Mouse (Mus musculus) limb, embryonic 11.5 days (tissue): Measurements from ENCODE around the gene Rab5if. TPM values are rescaled to one million over a fixed set of nuclear protein-coding genes. Genes with fewer than 3 reads are reported as not detected.
"Not testable (repeated sequence)": the region's sequence is repeated elsewhere in the genome, so short reads cannot be mapped to it uniquely, and the experiment has no call there.

Source experiments
- ATAC-seq: fragments of 200-750 bp; cut with Nextera tagmentation; 2 replicates; pipeline ENCODE4 v1.8.0; 2017; ENCODE audit warnings: low read depth; ENCODE audit not compliant: insufficient number of reproducible peaks, low FRiP score, low TSS enrichment
- DNase-seq: peaks from one replicate; pipeline ENCODE4 v3.0.0-alpha.2; 2015; ENCODE audit warnings: low spot score
- H3K27ac ChIP-seq: fragments of 300-500 bp; sonication (generic); replicated peaks from 2 replicates; pipeline ENCODE4 v1.5.1; 2014; ENCODE audit warnings: low read depth, mild to moderate bottlenecking, low read length
- H3K27me3 ChIP-seq: fragments of 300-500 bp; sonication (generic); 2 replicates; pipeline ENCODE4 v1.6.1; 2014; ENCODE audit warnings: mild to moderate bottlenecking, low read length, mixed read lengths; ENCODE audit not compliant: control insufficient read depth, insufficient read depth
- H3K36me3 ChIP-seq: fragments of 300-500 bp; sonication (generic); 2 replicates; pipeline ENCODE4 v1.6.1; 2014; ENCODE audit warnings: mild to moderate bottlenecking, low read length, moderate library complexity, mixed read lengths; ENCODE audit not compliant: control insufficient read depth, insufficient read depth
- H3K4me1 ChIP-seq: fragments of 300-500 bp; sonication (generic); 2 replicates; pipeline ENCODE4 v1.6.1; 2014; ENCODE audit warnings: low read length, mixed read lengths; ENCODE audit not compliant: control insufficient read depth, insufficient read depth
- H3K4me2 ChIP-seq: fragments of 300-500 bp; sonication (generic); 2 replicates; pipeline ENCODE4 v1.6.1; 2014; ENCODE audit warnings: low read depth, mild to moderate bottlenecking, moderate library complexity; ENCODE audit not compliant: severe bottlenecking
- H3K4me3 ChIP-seq: fragments of 300-500 bp; sonication (generic); 2 replicates; pipeline ENCODE4 v1.5.1; 2014; ENCODE audit warnings: low read depth, low read length
- H3K9ac ChIP-seq: fragments of 300-500 bp; sonication (generic); 2 replicates; pipeline ENCODE4 v1.6.1; 2014; ENCODE audit warnings: mild to moderate bottlenecking, low read length
- H3K9me3 ChIP-seq: fragments of 300-500 bp; sonication (generic); 2 replicates; pipeline ENCODE4 v1.6.1; 2016; ENCODE audit warnings: low read length; ENCODE audit not compliant: control insufficient read depth
- WGBS: fragments of 180-500 bp; shearing (Covaris S2); extraction: QIAGEN DNeasy Blood & Tissue Kit; methylation state at CpG from one replicate; pipeline ENCODE4 v1.1.7; 2014; 5-methylcytosine and 5-hydroxymethylcytosine counted together
- polyA plus RNA-seq: library from polyadenylated mRNA; unstranded; fragments of >200 nt; fragmentation: Nextera tagmentation; extraction: Ambion mirVana; gene quantifications from 2 replicates; pipeline ENCODE4 v1.2.1, GENCODE M21; 2014

Gene Rab5if
- polyA plus RNA-seq, 1 experiment from 2014 or later = 202 TPM

DNA sequence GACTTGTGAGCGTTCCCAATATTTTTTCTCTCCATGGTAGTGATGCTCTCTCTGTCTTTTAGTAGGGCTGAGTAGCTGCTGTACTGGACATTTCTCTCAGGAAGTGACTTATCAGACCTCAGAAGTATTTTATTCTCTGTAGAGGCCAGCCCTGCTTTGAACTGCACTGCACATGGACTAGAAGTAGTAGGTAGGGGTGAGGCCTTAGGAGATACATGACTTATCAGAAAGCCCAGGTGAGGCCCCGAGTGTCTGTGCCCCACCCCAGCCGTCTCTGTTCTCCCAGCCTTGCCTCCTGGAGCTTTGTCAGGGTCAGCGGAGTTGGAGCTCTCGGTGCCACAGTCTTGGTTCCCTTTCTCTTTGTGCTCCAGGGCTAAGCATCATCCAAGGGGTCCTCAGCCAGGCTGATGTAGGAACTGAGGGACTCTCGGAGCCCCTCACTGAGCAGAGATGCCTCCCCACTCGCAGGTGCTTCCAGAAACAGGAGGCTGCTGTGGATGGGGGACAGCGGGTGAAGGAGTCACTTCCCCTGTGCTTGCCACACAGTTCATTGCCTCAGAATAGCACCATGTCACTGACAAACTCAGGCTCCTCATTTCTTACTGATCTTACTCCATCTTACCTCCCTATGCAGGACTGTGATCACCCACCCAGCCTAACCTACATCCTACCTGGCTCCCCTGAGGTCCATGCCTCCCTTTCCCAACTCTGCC lies 11.3 kb downstream of the Rab5if start:
- Histone ChIP-seq H3K4me1 (peaks cover 2% of the 10 kb centered on the region; the same call in 1 of the 2 replicates), H3K4me3 (no peak overlapping the region), H3K36me3 (peaks cover 13% of the 10 kb centered on the region; the same call in 1 of the 2 replicates), H3K9me3 (no peaks in the 10 kb centered on the region), H3K27ac (no peak overlapping the region), H3K4me2 (no peak overlapping the region), H3K9ac (no peak overlapping the region), H3K27me3 (no peaks in the 10 kb centered on the region)
- WGBS = 96% methylated on average over 8 of the region's 8 CpGs
- ATAC-seq (no peak), DNase-seq (no peak)

DNA sequence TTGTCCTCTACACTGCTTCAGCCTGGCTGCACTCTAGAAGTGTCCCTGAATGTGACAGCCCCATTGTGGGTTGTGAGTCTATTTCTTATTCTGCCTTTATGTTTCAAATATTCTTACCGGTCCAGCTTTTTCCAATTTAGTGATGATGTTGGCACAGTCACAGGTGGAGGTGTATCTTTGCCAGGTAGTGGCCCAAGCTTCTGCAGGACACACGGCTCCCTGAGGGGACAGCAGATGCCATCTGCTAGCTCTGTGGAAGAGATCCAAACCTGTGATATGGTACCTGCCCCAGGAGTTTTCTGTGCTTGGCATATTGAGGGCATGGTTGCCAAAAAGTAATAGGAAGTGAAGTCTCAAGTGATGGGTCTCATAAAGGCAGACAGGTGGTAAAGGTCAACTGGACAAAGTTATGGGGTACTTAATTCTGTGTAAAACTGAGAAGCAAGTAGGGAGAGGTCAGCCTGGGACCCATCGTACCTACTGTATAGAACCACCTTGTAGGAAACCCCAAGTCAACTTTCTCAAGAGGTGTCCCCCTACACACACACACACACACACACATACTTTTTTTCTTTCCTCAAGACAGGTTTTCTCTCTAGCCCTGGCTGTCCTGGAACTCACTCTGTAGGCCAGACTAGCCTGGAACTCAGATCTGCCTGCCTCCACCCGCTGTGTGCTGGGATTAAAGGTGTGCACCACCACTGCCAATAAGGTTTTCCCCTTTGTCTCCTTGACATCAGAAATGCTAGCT lies 12.0 kb downstream of the Rab5if start:
- Histone ChIP-seq H3K36me3 (peaks cover 13% of the 10 kb centered on the region; the same call in 1 of the 2 replicates), H3K4me3 (no peak overlapping the region), H3K27ac (no peak overlapping the region), H3K27me3 (no peaks in the 10 kb centered on the region), H3K9ac (no peak overlapping the region), H3K4me2 (no peak overlapping the region), H3K4me1 (peaks cover 2% of the 10 kb centered on the region; the same call in 1 of the 2 replicates), H3K9me3 (no peaks in the 10 kb centered on the region)
- WGBS = 94% methylated on average over 4 of the region's 4 CpGs
- DNase-seq (no peak), ATAC-seq (no peak)

DNA sequence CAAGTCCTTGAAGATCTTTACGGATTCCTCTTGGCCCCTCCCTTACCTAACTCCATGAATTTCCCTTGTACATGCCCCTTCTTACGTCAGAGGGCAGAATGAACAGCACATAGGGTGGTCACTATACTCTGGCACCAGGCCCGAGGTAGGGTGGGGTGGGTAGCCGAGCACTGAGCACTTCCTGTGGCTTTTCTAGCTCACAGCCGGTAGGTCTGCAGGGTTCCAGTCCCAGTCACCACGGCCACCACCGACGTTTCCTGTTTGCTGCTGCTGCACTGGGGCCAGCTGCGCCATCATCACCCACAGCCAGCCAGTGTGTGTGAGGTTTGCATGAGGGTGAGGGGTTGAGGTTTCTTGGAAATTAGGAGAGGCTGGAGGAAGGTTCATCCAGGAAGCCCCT lies 14.8 kb downstream of the Rab5if start:
- Histone ChIP-seq H3K36me3 (peaks cover 7% of the 10 kb centered on the region; the same call in 1 of the 2 replicates), H3K9ac (no peak overlapping the region), H3K27ac (no peak overlapping the region), H3K4me3 (no peak overlapping the region), H3K27me3 (no peaks in the 10 kb centered on the region), H3K4me1 (peaks cover 2% of the 10 kb centered on the region; the same call in 1 of the 2 replicates), H3K4me2 (no peak overlapping the region), H3K9me3 (no peaks in the 10 kb centered on the region)
- no peak for DNase-seq
- WGBS = 65% methylated on average over 9 of the region's 9 CpGs
- ATAC-seq = no peak

DNA sequence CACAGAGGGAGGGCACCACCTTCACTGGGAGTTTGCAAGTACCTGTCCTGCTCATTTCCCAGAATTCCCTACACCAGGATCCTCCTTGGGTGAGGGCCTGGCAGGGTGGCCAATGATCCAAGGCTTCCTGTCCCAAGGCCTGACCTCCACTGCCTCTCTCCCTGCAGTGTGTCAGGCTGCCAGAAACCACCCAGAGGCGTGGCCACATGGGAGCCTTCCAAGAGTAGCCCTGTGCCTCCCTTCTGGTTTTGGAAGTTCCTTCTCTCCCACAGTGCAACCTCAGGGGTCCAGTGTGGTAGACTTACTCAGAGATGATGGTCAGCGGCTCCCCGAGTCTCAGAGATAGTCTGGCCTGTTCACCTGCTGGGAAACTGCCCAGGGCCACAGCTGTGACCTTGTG lies 16.6 kb downstream of the Rab5if start:
- no peaks in the 10 kb centered on the region for H3K9me3 ChIP-seq
- ATAC-seq = no peak
- no peak overlapping the region for H3K4me2 ChIP-seq
- WGBS = 84% methylated on average over 3 of the region's 3 CpGs
- peaks cover 2% of the 10 kb centered on the region; the same call in 1 of the 2 replicates for H3K36me3 ChIP-seq
- no peak overlapping the region for H3K9ac ChIP-seq
- H3K27me3 ChIP-seq = no peaks in the 10 kb centered on the region
- H3K4me1 ChIP-seq = peaks cover 2% of the 10 kb centered on the region; the same call in 1 of the 2 replicates
- no peak for DNase-seq
- no peak overlapping the region for H3K4me3 ChIP-seq
- H3K27ac ChIP-seq = no peak overlapping the region

DNA sequence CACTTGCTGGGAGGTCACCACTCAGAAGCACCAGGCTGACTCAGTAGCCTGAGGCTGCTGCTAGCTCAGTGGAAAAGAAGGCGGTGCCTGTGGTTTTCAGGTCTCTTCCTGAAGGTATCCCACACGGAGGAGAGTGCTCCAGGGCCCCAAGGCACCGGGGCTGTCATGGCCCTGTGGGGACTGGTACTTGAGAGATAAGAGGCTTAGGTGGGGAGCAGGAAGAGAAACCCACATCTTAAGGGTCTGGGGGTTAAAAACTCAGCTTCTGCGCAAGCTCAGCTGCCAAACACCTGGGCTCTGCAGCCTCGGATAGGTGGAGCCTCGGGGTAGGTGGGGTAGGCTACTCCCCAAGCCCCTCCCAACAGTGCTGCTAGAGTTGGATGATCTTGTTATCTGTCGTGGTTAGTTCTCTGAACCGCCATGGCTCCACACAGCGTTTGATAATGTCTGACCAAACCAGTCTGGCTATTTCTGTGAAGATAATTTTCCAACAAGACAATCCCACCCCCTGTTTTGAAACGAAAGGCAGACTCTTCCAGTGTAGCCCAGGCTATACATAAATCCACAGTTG lies 19.6 kb downstream of the Rab5if start:
- no peak for ATAC-seq
- H3K9ac ChIP-seq = no peak overlapping the region
- H3K4me2 ChIP-seq = no peak overlapping the region
- DNase-seq = no peak
- peaks cover 2% of the 10 kb centered on the region; the same call in 1 of the 2 replicates for H3K4me1 ChIP-seq
- WGBS = 37% methylated on average over 10 of the region's 10 CpGs
- no peak overlapping the region for H3K4me3 ChIP-seq
- no peak overlapping the region for H3K27ac ChIP-seq
- no peaks in the 10 kb centered on the region for H3K27me3 ChIP-seq
- no peaks in the 10 kb centered on the region for H3K9me3 ChIP-seq
- no peaks in the 10 kb centered on the region for H3K36me3 ChIP-seq

DNA sequence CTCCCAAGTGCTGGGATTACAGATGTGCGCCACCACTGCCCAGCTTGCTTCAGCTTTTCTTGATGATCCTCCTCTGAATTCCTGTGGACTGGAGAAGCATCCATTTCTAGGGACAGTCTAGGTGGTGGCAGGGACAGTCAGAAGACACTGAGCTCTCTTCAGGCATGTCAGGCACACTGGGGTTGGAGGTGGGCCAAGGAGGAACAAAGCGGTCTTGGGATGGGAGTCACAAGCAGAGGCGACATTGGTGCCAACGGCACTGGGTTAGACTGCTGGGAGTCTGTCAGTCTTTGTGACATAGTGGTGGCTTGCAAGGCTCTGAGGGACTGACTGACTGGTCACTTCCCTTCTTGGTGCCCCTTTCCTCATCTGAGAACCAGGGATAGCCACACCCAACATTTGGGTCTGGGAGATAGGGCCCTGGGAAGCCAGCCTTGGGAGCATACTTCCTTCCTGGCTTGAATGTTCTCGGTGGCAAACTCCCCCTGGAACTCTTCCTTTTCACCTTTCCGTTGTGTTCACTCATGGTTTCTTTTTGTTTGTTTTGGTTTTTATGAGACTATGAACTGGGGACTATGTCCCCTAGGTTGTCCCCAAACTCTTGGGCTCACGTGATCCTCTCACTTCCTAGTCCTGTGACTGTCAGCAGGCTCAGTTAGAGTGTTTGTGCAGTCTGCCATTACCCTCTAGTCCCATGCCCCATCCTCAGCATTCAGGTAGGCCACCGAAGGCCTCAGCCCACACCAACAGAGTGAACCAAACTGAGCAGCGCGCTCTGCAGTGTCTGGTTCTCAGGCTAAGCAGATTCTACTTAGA lies 21.7 kb downstream of the Rab5if start:
- Histone ChIP-seq H3K4me2 (no peak overlapping the region), H3K4me3 (no peak overlapping the region)

DNA sequence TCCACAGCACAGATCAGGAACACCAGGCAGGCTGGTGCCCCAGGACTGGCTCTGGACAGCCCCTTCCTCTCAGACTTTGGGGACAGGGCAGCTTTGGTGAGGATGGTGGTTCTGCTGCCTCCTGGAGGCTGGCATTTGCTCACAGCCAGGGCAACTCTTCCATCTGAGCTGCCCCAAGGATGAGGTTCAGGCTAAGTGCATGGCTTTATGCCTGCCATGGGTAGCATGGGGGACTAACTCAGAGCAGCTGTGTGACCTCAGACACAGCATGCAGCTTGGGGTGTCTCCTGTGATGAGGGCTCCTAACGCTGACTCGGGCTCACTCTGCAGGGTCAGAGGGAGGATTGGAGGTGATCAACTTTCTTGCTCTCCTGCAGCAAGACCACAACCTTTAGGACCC lies 22.7 kb downstream of the Rab5if start:
- H3K4me3 ChIP-seq, H3K27ac ChIP-seq, H3K27me3 ChIP-seq, H3K36me3 ChIP-seq, ATAC-seq, H3K4me1 ChIP-seq, H3K4me2 ChIP-seq, DNase-seq, H3K9ac ChIP-seq, H3K9me3 ChIP-seq: not testable (repeated sequence)
- WGBS = 47% methylated on average over 2 of the region's 2 CpGs

More for the DNA sequence above, 21.7 kb downstream of the Rab5if start:
- DNase-seq = no peak
- no peak overlapping the region for H3K9ac ChIP-seq
- no peak for ATAC-seq
- H3K27ac ChIP-seq = no peak overlapping the region
- no peaks in the 10 kb centered on the region for H3K9me3 ChIP-seq
- no peaks in the 10 kb centered on the region for H3K4me1 ChIP-seq
- no peaks in the 10 kb centered on the region for H3K36me3 ChIP-seq
- WGBS = 91% methylated on average over 10 of the region's 10 CpGs
- H3K27me3 ChIP-seq = no peaks in the 10 kb centered on the region

DNA sequence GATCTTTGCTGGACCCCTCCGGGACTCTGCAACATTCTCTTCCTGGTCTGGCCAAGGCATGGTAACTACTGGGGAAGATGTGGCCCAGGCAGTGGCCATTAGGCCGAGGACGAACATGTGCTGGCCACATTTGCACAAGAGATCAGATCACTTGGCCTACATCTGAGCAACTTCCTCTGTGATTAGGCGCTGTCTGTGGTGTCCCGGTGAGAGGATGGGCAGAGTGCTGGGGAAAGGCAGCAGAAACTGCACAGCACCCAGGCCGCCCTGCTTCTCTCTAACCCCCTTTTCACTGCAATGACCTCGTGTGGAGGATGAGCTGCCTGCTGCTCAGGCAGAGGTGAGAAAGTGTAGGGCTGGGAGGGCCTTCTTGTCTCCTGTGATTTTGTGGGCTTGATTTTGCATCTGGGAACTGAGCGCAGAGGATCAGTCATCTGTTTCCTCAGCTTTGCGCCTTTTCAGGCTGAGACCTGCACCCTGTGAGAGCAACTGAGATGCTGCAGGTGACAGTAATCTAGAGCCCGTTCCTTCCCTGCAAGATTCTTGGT lies 23.2 kb downstream of the Rab5if start:
- Histone ChIP-seq H3K27me3 (no peaks in the 10 kb centered on the region), H3K27ac (no peak overlapping the region), H3K4me1 (no peaks in the 10 kb centered on the region), H3K4me2 (no peak overlapping the region), H3K36me3 (no peaks in the 10 kb centered on the region), H3K4me3 (no peak overlapping the region), H3K9ac (no peak overlapping the region), H3K9me3 (no peaks in the 10 kb centered on the region)
- 74% methylated on average over 10 of the region's 10 CpGs for WGBS
- ATAC-seq = no peak
- no peak for DNase-seq
